Mouse (Mus musculus) limb, embryonic 10.5 days (tissue): Measurements from ENCODE around the gene Zdhhc22. TPM values are rescaled to one million over a fixed set of nuclear protein-coding genes. Genes with fewer than 3 reads are reported as not detected.

Experiments used
- DNase-seq: peaks from one replicate; pipeline ENCODE4 v3.0.0-alpha.2; 2017; ENCODE audit warnings: low spot score
- H3K27ac ChIP-seq: fragments of 300-500 bp; sonication (generic); 2 replicates; pipeline ENCODE4 v1.5.1; 2016; ENCODE audit warnings: mild to moderate bottlenecking
- H3K27me3 ChIP-seq: fragments of 300-500 bp; sonication (generic); 2 replicates; pipeline ENCODE4 v1.6.1; 2016; ENCODE audit warnings: low read depth, mild to moderate bottlenecking; ENCODE audit not compliant: poor library complexity, severe bottlenecking
- H3K36me3 ChIP-seq: fragments of 300-500 bp; sonication (generic); 2 replicates; pipeline ENCODE4 v1.6.1; 2016; ENCODE audit warnings: mild to moderate bottlenecking, moderate library complexity
- H3K4me1 ChIP-seq: fragments of 300-500 bp; sonication (generic); 2 replicates; pipeline ENCODE4 v1.6.1; 2016
- H3K4me3 ChIP-seq: fragments of 300-500 bp; sonication (generic); 2 replicates; pipeline ENCODE4 v1.5.1; 2016; ENCODE audit warnings: mild to moderate bottlenecking, moderate library complexity
- H3K9me3 ChIP-seq: fragments of 300-500 bp; sonication (generic); replicated peaks from 2 replicates; pipeline ENCODE4 v1.6.1; 2016; ENCODE audit warnings: mild to moderate bottlenecking
- WGBS: fragments of 180-500 bp; shearing (Covaris S2); methylation state at CpG from one replicate; pipeline ENCODE4 v1.1.7; 2016; 5-methylcytosine and 5-hydroxymethylcytosine counted together
- polyA plus RNA-seq: library from polyadenylated mRNA; unstranded; fragments of >200 nt; fragmentation: Nextera tagmentation; extraction: Ambion mirVana; gene quantifications from 2 replicates; pipeline ENCODE4 v1.2.1, GENCODE M21; 2016

Gene Zdhhc22
- polyA plus RNA-seq, 1 experiment from 2014 or later, result 0.04 TPM

- H3K36me3 ChIP-seq, result peaks cover 39% of the 10 kb centered on the region
- H3K4me3 ChIP-seq, result no peak overlapping the region
- H3K9me3 ChIP-seq, result no peaks in the 10 kb centered on the region
- peaks cover 22% of the 10 kb centered on the region for H3K4me1 ChIP-seq
- no peaks in the 10 kb centered on the region for H3K27me3 ChIP-seq
- no peak overlapping the region for H3K27ac ChIP-seq
- WGBS, result 86% methylated on average over 16 of the region's 16 CpGs
- no peak for DNase-seq
These were observed 39.9 kb downstream of the Zdhhc22 start for GRCm38 (mm10) chr12:86950161-86950960.

DNA sequence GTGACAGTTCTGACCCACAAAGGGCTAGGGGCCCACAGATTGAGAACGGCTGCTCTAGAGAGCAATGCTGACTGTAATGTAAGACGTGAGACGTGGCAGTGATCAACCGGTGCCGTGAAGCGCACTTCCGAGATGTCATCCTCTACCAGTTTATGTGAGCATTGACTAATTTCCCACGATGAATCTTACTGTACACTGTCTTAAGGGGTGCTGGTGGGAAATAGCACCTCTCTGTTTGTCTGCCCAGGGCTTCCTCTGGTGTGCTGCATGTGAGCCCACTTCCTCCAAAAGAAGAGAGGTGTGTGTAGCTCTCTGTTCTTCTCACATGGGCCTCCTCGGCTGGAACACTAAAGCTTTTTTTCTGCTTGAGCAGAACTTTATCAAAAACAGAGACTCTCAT lies 40.7 kb downstream of the Zdhhc22 start:
- DNase-seq, result no peak
- no peaks in the 10 kb centered on the region for H3K27me3 ChIP-seq
- H3K27ac ChIP-seq, result no peak overlapping the region
- H3K9me3 ChIP-seq, result no peaks in the 10 kb centered on the region
- no peak overlapping the region for H3K4me3 ChIP-seq
- peaks cover 22% of the 10 kb centered on the region for H3K4me1 ChIP-seq
- WGBS, result 87% methylated on average over 9 of the region's 9 CpGs
- peaks cover 31% of the 10 kb centered on the region for H3K36me3 ChIP-seq

GRCm38 (mm10) chr12:86948627-86949026 lies 41.6 kb downstream of the Zdhhc22 start:
- H3K27ac ChIP-seq, result no peak overlapping the region
- 45% methylated on average over 6 of the region's 6 CpGs for WGBS
- no peak for DNase-seq
- H3K4me1 ChIP-seq, result peaks cover 22% of the 10 kb centered on the region
- H3K27me3 ChIP-seq, result no peaks in the 10 kb centered on the region
- H3K36me3 ChIP-seq, result peaks cover 22% of the 10 kb centered on the region
- no peaks in the 10 kb centered on the region for H3K9me3 ChIP-seq
- peak overlapping the region; percentile 82 for H3K4me3 ChIP-seq

DNA sequence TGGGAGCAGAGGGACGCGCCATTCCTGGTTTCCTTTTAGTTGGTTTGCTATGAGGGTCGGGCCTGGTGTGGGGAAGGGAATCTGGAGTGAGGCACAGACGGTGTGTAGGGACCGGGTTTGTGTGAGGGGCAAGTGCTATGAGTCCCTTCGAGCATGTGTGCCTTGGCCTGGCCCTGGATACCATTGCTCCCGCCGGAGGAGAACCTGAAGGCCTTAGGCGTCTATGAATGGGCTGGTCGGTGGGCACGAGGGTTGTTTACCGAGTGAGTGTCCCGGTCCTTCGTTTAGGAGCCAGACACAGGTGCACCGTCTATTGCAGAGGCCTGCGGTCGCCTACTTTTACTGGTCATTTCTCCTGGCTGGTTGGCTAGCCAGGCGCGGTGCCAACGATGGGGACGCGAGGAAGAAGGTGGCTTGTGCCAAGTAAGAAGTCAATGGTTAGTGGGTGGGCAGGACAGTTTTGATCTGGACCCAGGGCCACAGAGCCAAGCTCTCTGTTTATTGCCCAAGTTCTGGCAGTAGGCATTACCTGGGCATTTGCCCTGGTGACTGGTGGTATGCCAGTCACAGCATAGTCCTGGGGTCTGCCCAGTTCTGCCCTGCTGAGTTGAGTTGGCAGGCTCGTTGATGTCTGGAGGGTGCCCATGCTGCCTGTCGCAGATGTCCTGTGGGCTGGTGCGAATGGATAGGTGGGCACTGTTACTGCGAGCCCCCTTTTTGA lies 42.4 kb downstream of the Zdhhc22 start:
- peak overlapping the region; percentile 82 for H3K4me3 ChIP-seq
- no peak for DNase-seq
- H3K36me3 ChIP-seq, result peaks cover 14% of the 10 kb centered on the region
- H3K27ac ChIP-seq, result peak overlapping the region; percentile 99
- no peaks in the 10 kb centered on the region for H3K9me3 ChIP-seq
- peaks cover 22% of the 10 kb centered on the region for H3K4me1 ChIP-seq
- WGBS, result 24% methylated on average over 26 of the region's 26 CpGs
- H3K27me3 ChIP-seq, result no peaks in the 10 kb centered on the region

- peak within 1 kb of the TSS; percentile 99 for H3K27ac ChIP-seq
- H3K27me3 ChIP-seq, result no peaks in the 10 kb centered on the region
- H3K4me1 ChIP-seq, result peaks cover 22% of the 10 kb centered on the region
- no peaks in the 10 kb centered on the region for H3K9me3 ChIP-seq
- peak; percentile 99 for DNase-seq
- H3K4me3 ChIP-seq, result peak within 1 kb of the TSS; percentile 82
- under 1% methylated on average over 64 of the region's 64 CpGs for WGBS
- peaks cover 7% of the 10 kb centered on the region; the same call in 1 of the 2 replicates for H3K36me3 ChIP-seq
These were observed 43.2 kb downstream of the Zdhhc22 start, which contains the start of gene Cipc for GRCm38 (mm10) chr12:86946862-86947574. Gene Cipc, plus strand, starts transcription at chr12:86947043.

GRCm38 (mm10) chr12:86946301-86946781 lies 43.9 kb downstream of the Zdhhc22 start:
- H3K27me3 ChIP-seq, result no peaks in the 10 kb centered on the region
- 2% methylated on average over 17 of the region's 17 CpGs for WGBS
- DNase-seq, result no peak
- peaks cover 22% of the 10 kb centered on the region for H3K4me1 ChIP-seq
- peak overlapping the region; percentile 82 for H3K4me3 ChIP-seq
- H3K36me3 ChIP-seq, result peaks cover 7% of the 10 kb centered on the region; the same call in 1 of the 2 replicates
- peak overlapping the region; percentile 99 for H3K27ac ChIP-seq
- H3K9me3 ChIP-seq, result no peaks in the 10 kb centered on the region

DNA sequence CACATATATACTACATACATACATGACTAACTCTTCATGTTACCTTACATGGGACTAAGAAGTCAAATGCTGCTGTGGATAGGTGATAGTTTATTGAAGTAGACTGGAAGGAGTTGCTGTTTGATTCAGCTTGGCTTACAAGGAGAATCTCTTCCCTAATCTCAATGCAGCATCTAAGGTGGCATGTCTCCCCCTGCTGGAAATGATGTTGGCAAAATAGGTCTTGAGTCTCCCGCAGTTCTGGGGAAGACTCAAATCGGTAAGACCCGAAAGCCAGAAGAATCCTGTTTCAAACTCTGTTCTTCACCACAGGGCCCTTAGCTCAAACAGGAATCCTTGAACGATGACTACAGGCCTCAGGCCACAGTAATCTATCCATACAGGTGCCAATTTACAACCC lies 45.1 kb downstream of the Zdhhc22 start:
- Histone ChIP-seq H3K27me3 (no peaks in the 10 kb centered on the region), H3K9me3 (no peaks in the 10 kb centered on the region), H3K4me1 (peaks cover 25% of the 10 kb centered on the region), H3K27ac (no peak overlapping the region), H3K4me3 (no peak overlapping the region), H3K36me3 (no peaks in the 10 kb centered on the region)
- WGBS, result 11% methylated on average over 4 of the region's 4 CpGs
- peak; percentile 53 for DNase-seq

DNA sequence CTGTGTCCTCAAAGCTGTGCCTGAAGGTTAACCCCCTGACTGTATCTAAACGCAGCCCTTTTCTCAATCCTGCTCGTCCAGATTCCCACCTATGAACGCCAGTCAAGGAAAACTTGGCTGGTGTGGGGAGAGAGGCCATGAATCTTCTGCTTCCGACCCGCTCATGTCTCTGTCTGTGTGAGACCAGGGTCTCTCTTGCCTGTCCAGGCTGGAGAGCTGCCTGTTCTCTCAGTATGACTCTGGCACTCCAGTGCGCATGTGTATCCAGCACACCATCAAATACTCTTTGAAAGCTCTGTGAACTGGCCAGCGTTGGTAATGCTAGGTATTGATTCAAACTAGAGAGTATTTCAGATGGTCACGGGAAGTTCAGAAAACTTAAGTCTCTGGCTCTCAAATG lies 46.8 kb downstream of the Zdhhc22 start:
- Histone ChIP-seq H3K27ac (no peak overlapping the region), H3K4me1 (peaks cover 20% of the 10 kb centered on the region), H3K27me3 (no peaks in the 10 kb centered on the region), H3K36me3 (no peaks in the 10 kb centered on the region), H3K4me3 (no peak overlapping the region), H3K9me3 (no peaks in the 10 kb centered on the region)
- WGBS, result 88% methylated on average over 8 of the region's 8 CpGs
- no peak for DNase-seq

- peaks cover 12% of the 10 kb centered on the region for H3K4me1 ChIP-seq
- no peaks in the 10 kb centered on the region for H3K9me3 ChIP-seq
- H3K4me3 ChIP-seq, result no peak overlapping the region
- no peaks in the 10 kb centered on the region for H3K36me3 ChIP-seq
- no peak overlapping the region for H3K27ac ChIP-seq
- no peaks in the 10 kb centered on the region for H3K27me3 ChIP-seq
- DNase-seq, result no peak
- WGBS, result 70% methylated on average over 5 of the region's 5 CpGs
These were observed 48.3 kb downstream of the Zdhhc22 start for GRCm38 (mm10) chr12:86941734-86942486.

DNA sequence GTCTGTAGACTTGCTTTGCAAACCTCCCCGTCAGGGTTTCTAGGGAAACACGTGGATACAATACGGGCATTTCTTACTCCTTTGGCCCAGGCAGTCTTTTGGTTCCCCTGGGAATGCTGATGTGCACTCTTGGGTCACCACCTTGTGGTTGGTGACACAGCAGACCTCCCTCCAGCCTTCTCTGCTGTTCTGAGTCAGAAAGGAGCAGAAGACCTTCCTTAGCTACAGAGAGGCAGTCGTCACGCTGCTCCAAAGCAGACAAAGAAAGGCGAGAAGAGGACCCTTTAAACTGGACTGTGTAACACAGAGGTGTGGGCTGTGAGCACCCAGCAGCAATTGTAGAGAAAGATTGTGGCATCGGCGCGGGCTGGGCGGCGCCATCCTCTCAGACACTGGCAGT lies 49.1 kb downstream of the Zdhhc22 start:
- 63% methylated on average over 11 of the region's 11 CpGs for WGBS
- no peak overlapping the region for H3K27ac ChIP-seq
- DNase-seq, result no peak

DNA sequence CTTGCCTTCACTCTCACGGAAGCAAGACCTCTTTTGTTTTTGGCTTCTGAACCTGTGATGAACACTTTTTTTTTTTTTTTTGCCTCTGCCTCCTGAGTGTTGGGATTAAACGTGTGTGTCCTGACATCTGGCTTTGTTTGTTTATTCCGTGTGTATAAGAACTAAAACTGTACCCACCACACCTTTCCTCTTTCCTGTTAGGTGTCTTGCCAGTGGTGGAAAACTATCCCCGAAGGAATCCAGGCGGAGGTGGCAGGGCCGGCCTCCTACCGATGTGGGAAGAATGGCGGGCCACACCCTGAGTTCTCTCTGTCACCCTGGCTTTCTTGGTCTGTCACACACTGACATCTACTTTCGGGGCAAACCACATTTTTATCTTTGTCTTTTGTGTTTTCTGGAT lies 51.7 kb downstream of the Zdhhc22 start:
- Histone ChIP-seq H3K4me1 (0 out of 2 replicates have a peak, but pooled peaks cover 3% of the 10 kb centered on the region), H3K27me3 (no peaks in the 10 kb centered on the region), H3K36me3 (no peaks in the 10 kb centered on the region), H3K9me3 (no peaks in the 10 kb centered on the region), H3K4me3 (no peak overlapping the region), H3K27ac (no peak overlapping the region)
- no peak for DNase-seq
- WGBS, result 80% methylated on average over 9 of the region's 9 CpGs

More for the DNA sequence above, 49.1 kb downstream of the Zdhhc22 start:
- no peaks in the 10 kb centered on the region for H3K9me3 ChIP-seq
- peaks cover 8% of the 10 kb centered on the region for H3K4me1 ChIP-seq
- no peaks in the 10 kb centered on the region for H3K36me3 ChIP-seq
- no peak overlapping the region for H3K4me3 ChIP-seq
- H3K27me3 ChIP-seq, result no peaks in the 10 kb centered on the region
